Mouse (Mus musculus) retina, postnatal 7 days (tissue): Measurements from ENCODE around the gene D17Wsu92e.

Experiments used
- DNase-seq: peaks from one replicate; pipeline ENCODE4 v3.0.0-alpha.2; 2012; ENCODE audit warnings: low read depth, low spot score

Gene D17Wsu92e

GRCm38 (mm10) chr17:27790976-27791375 lies 29.5 kb downstream of the D17Wsu92e start:
- no peak for DNase-seq

GRCm38 (mm10) chr17:27790015-27790414 lies 30.4 kb downstream of the D17Wsu92e start:
- DNase-seq = no peak

- DNase-seq = no peak
These were observed 31.8 kb downstream of the D17Wsu92e start for GRCm38 (mm10) chr17:27788456-27789172.

GRCm38 (mm10) chr17:27783567-27783966 lies 36.9 kb downstream of the D17Wsu92e start:
- DNase-seq = no peak

GRCm38 (mm10) chr17:27781059-27781687 lies 39.3 kb downstream of the D17Wsu92e start:
- DNase-seq = no peak

- no peak for DNase-seq
These were observed 40.7 kb downstream of the D17Wsu92e start for GRCm38 (mm10) chr17:27779755-27780154.

- DNase-seq = no peak
These were observed 41.6 kb downstream of the D17Wsu92e start for GRCm38 (mm10) chr17:27778671-27779355.

GRCm38 (mm10) chr17:27777823-27778222 lies 42.6 kb downstream of the D17Wsu92e start:
- DNase-seq = no peak

GRCm38 (mm10) chr17:27774198-27774597 lies 46.2 kb downstream of the D17Wsu92e start:
- no peak for DNase-seq

GRCm38 (mm10) chr17:27771616-27772015 lies 48.8 kb downstream of the D17Wsu92e start:
- DNase-seq = no peak

GRCm38 (mm10) chr17:27768817-27769542 lies 51.5 kb downstream of the D17Wsu92e start:
- DNase-seq = peak; percentile 69

- DNase-seq = no peak
These were observed 52.9 kb downstream of the D17Wsu92e start for GRCm38 (mm10) chr17:27767543-27767942.

- DNase-seq = no peak
These were observed 53.3 kb downstream of the D17Wsu92e start for GRCm38 (mm10) chr17:27767120-27767519.

GRCm38 (mm10) chr17:27765066-27765465 lies 55.4 kb downstream of the D17Wsu92e start:
- DNase-seq = no peak

- DNase-seq = no peak
These were observed 56.0 kb downstream of the D17Wsu92e start for GRCm38 (mm10) chr17:27764453-27764852.

GRCm38 (mm10) chr17:27762884-27763283 lies 57.6 kb downstream of the D17Wsu92e start:
- DNase-seq = no peak

- DNase-seq = peak; percentile 75
These were observed 58.7 kb downstream of the D17Wsu92e start for GRCm38 (mm10) chr17:27761639-27762336.

GRCm38 (mm10) chr17:27760169-27760568 lies 60.3 kb downstream of the D17Wsu92e start:
- DNase-seq = no peak

GRCm38 (mm10) chr17:27751314-27752202 lies 68.9 kb downstream of the D17Wsu92e start:
- no peak for DNase-seq

- no peak for DNase-seq
These were observed 70.0 kb downstream of the D17Wsu92e start for GRCm38 (mm10) chr17:27750451-27750942.
